Mouse (Mus musculus): ENCODE results near the gene AI467606. TPM values are rescaled to one million over a fixed set of nuclear protein-coding genes. Genes with fewer than 3 reads are reported as not detected.

AI467606 gene
- polyA plus RNA-seq, 1 experiment from 2014 or later: 7.6 TPM

- WGBS (ENCODE audit: insufficient replicate concordance): 57% methylated on average over 2 of the region's 2 CpGs
- DNase-seq (no peak), ATAC-seq (no peak)
- Histone ChIP-seq H3K9me3 (ENCODE audit: low read length) (no peaks in the 10 kb centered on the region), H3K4me2 (ENCODE audit: low read depth, low read length) (no peak overlapping the region), H3K4me3 (ENCODE audit: low read depth, low read length) (no peak overlapping the region), H3K27ac (ENCODE audit: low read depth) (no peak overlapping the region), H3K27me3 (ENCODE audit: insufficient read depth, low read length) (no peaks in the 10 kb centered on the region), H3K9ac (replicated peaks) (no peak overlapping the region), H3K36me3 (replicated peaks; ENCODE audit: insufficient read depth, low read length) (no peaks in the 10 kb centered on the region), H3K4me1 (ENCODE audit: insufficient read depth) (peaks cover 20% of the 10 kb centered on the region)
- TF ChIP-seq EP300 (IDR thresholded peaks at IDR 0.05; ENCODE audit: low read depth) (no peak), CTCF (IDR thresholded peaks at IDR 0.05; ENCODE audit: low read depth) (no peak)
Measured at GRCm38 (mm10) chr7:127142214-127142613, 51.1 kb downstream of the AI467606 start.

- Histone ChIP-seq H3K27me3 (ENCODE audit: insufficient read depth, low read length) (no peaks in the 10 kb centered on the region), H3K4me3 (ENCODE audit: low read depth, low read length) (no peak overlapping the region), H3K27ac (ENCODE audit: low read depth) (no peak overlapping the region), H3K9me3 (ENCODE audit: low read length) (no peaks in the 10 kb centered on the region), H3K4me1 (ENCODE audit: insufficient read depth) (peaks cover 19% of the 10 kb centered on the region), H3K9ac (replicated peaks) (no peak overlapping the region), H3K4me2 (ENCODE audit: low read depth, low read length) (no peak overlapping the region), H3K36me3 (replicated peaks; ENCODE audit: insufficient read depth, low read length) (no peaks in the 10 kb centered on the region)
- no peak for TF ChIP-seq CTCF (IDR thresholded peaks at IDR 0.05; ENCODE audit: low read depth)
- TF ChIP-seq EP300 (IDR thresholded peaks at IDR 0.05; ENCODE audit: low read depth): no peak
- ATAC-seq: no peak
- 67% methylated on average over 4 of the region's 4 CpGs for WGBS (ENCODE audit: insufficient replicate concordance)
- DNase-seq: no peak
Measured at GRCm38 (mm10) chr7:127142666-127143065, 51.5 kb downstream of the AI467606 start.

Small RNA genes within 50 kb of the gene (microRNA-seq; reads per million reads assigned to microRNA genes)
- not detected for gene Gm44343

Other genes with a start within 250 kb of the AI467606 start
- not detected in 2 replicates for gene Doc2a, start 243.9 kb upstream of the AI467606 start, polyA plus RNA-seq (2015; fragmentation: Nextera tagmentation; extraction: Ambion mirVana)
- 6.5 and 7.2 TPM in 2 replicates for gene Hirip3, start 229.4 kb upstream of the AI467606 start, polyA plus RNA-seq (2015; fragmentation: Nextera tagmentation; extraction: Ambion mirVana)
- gene Ino80e, start 229.0 kb upstream of the AI467606 start, polyA plus RNA-seq (2015; fragmentation: Nextera tagmentation; extraction: Ambion mirVana): 17.2 and 20.6 TPM in 2 replicates
- 7.5 and 8.7 TPM in 2 replicates for gene Taok2, start 206.7 kb upstream of the AI467606 start, polyA plus RNA-seq (2015; fragmentation: Nextera tagmentation; extraction: Ambion mirVana)
- 35.6 and 38.4 TPM in 2 replicates for gene Tmem219, start 168.4 kb upstream of the AI467606 start, polyA plus RNA-seq (2015; fragmentation: Nextera tagmentation; extraction: Ambion mirVana)
- 4.4 and 4.6 TPM in 2 replicates for gene Kctd13, start 162.5 kb upstream of the AI467606 start, polyA plus RNA-seq (2015; fragmentation: Nextera tagmentation; extraction: Ambion mirVana)
- gene Asphd1, start 141.8 kb upstream of the AI467606 start, polyA plus RNA-seq (2015; fragmentation: Nextera tagmentation; extraction: Ambion mirVana): not detected in 2 replicates
- gene Sez6l2, start 140.8 kb upstream of the AI467606 start, polyA plus RNA-seq (2015; fragmentation: Nextera tagmentation; extraction: Ambion mirVana): 0.09 and 0.43 TPM in 2 replicates
- 33.2 and 37.4 TPM in 2 replicates for gene Cdipt, start 115.4 kb upstream of the AI467606 start, polyA plus RNA-seq (2015; fragmentation: Nextera tagmentation; extraction: Ambion mirVana)
- gene Cdiptos, start 115.3 kb upstream of the AI467606 start, polyA plus RNA-seq (2015; fragmentation: Nextera tagmentation; extraction: Ambion mirVana): 0.68 and 1.0 TPM in 2 replicates
- 10.5 and 10.9 TPM in 2 replicates for gene Mvp, start 76.7 kb upstream of the AI467606 start, polyA plus RNA-seq (2015; fragmentation: Nextera tagmentation; extraction: Ambion mirVana)
- 0.26 TPM in 1 of 2 replicates, not detected in the other for gene Pagr1b, start 74.9 kb upstream of the AI467606 start, polyA plus RNA-seq (2015; fragmentation: Nextera tagmentation; extraction: Ambion mirVana)
- gene Pagr1a, start 74.0 kb upstream of the AI467606 start, polyA plus RNA-seq (2015; fragmentation: Nextera tagmentation; extraction: Ambion mirVana): 12.2 and 13.8 TPM in 2 replicates
- 4.5 and 7.8 TPM in 2 replicates for gene Gm42742, start 70.3 kb upstream of the AI467606 start, polyA plus RNA-seq (2015; fragmentation: Nextera tagmentation; extraction: Ambion mirVana)
- 0.18 TPM in 1 of 2 replicates, not detected in the other for gene Prrt2, start 70.1 kb upstream of the AI467606 start, polyA plus RNA-seq (2015; fragmentation: Nextera tagmentation; extraction: Ambion mirVana)
- 20.0 and 24.0 TPM in 2 replicates for gene Maz, start 64.3 kb upstream of the AI467606 start, polyA plus RNA-seq (2015; fragmentation: Nextera tagmentation; extraction: Ambion mirVana)
- 45.4 and 47.4 TPM in 2 replicates for gene Kif22, start 48.9 kb upstream of the AI467606 start, polyA plus RNA-seq (2015; fragmentation: Nextera tagmentation; extraction: Ambion mirVana)
- gene Zg16, start 4.0 kb upstream of the AI467606 start, polyA plus RNA-seq (2015; fragmentation: Nextera tagmentation; extraction: Ambion mirVana): 0.59 and 1.8 TPM in 2 replicates
- gene Qprt, start 30.9 kb downstream of the AI467606 start, polyA plus RNA-seq (2015; fragmentation: Nextera tagmentation; extraction: Ambion mirVana): 148 and 151 TPM in 2 replicates
- gene Spn, start 46.5 kb downstream of the AI467606 start, polyA plus RNA-seq (2015; fragmentation: Nextera tagmentation; extraction: Ambion mirVana): 4.9 and 5.6 TPM in 2 replicates
- gene Cd2bp2, start 104.7 kb downstream of the AI467606 start, polyA plus RNA-seq (2015; fragmentation: Nextera tagmentation; extraction: Ambion mirVana): 11.5 and 14.0 TPM in 2 replicates
- gene Tbc1d10b, start 117.1 kb downstream of the AI467606 start, polyA plus RNA-seq (2015; fragmentation: Nextera tagmentation; extraction: Ambion mirVana): 8.3 and 8.6 TPM in 2 replicates
- gene Mylpf, start 117.5 kb downstream of the AI467606 start, polyA plus RNA-seq (2015; fragmentation: Nextera tagmentation; extraction: Ambion mirVana): 19.7 and 94.3 TPM in 2 replicates
- 4.0 and 5.3 TPM in 2 replicates for gene Zfp553, start 141.7 kb downstream of the AI467606 start, polyA plus RNA-seq (2015; fragmentation: Nextera tagmentation; extraction: Ambion mirVana)
- gene Sept1, start 141.8 kb downstream of the AI467606 start, polyA plus RNA-seq (2015; fragmentation: Nextera tagmentation; extraction: Ambion mirVana): 16.7 and 17.3 TPM in 2 replicates
- gene Zfp771, start 152.9 kb downstream of the AI467606 start, polyA plus RNA-seq (2015; fragmentation: Nextera tagmentation; extraction: Ambion mirVana): 15.5 and 17.8 TPM in 2 replicates
- 96.8 and 107 TPM in 2 replicates for gene Dctpp1, start 169.3 kb downstream of the AI467606 start, polyA plus RNA-seq (2015; fragmentation: Nextera tagmentation; extraction: Ambion mirVana)
- gene Sephs2, start 182.7 kb downstream of the AI467606 start, polyA plus RNA-seq (2015; fragmentation: Nextera tagmentation; extraction: Ambion mirVana): 712 and 714 TPM in 2 replicates
- gene Itgal, start 204.9 kb downstream of the AI467606 start, polyA plus RNA-seq (2015; fragmentation: Nextera tagmentation; extraction: Ambion mirVana): 5.9 and 6.8 TPM in 2 replicates

Data from liver, postnatal 0 days (tissue).